In the genomic region with DNA sequence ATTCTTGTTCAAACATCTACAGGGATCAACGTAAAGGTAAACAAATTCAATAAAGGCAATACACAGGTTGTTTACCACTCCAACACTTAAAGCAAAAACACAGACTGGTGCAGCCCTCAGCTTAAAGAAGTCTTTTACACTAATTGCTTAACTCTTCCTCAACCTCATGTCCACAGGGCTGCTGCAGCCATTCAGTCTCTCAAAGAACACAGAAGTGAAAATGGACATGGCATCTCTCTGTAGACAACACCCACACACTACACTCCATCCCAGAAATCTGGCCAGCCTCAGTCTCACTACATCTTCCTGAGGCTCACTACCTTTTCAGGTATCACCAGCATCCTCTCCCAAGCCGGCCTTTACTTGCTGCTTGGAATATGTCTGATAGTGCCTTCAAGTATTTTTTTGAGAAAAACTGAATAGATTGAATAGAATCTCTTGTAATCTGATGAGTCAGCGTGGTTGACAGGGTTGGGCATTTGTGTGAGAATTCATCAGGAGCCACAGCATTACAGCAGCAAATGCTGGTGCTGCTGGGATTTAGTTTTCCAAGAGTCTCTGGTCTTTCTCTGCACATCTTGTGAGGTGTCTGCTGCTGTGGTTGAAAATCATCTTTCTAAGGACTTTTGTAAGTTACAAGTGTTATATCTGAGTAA, we compare ENCODE assay signal across 14 mouse cellular contexts.
"Had no signal": no experiment of that assay in that cellular context is flagged by ENCODE, and none has a peak within 500 bp of the region (broad histone marks: within the 10 kb centered on the region; RNA-seq: fewer than 3 reads in every experiment).

No protein-coding gene starts in this region.

- H3K9me3 ChIP-seq: limb, embryonic 10.5 days; liver, embryonic 15.5 days; megakaryocyte, embryonic 14.5 days; midbrain, embryonic 12.5 days; neural tube, embryonic 15.5 days had no signal

- H3K9ac ChIP-seq: liver, embryonic 15.5 days; midbrain, embryonic 12.5 days; neural tube, embryonic 15.5 days had no signal

- H3K4me2 ChIP-seq: liver, embryonic 11.5 days; liver, embryonic 15.5 days; midbrain, embryonic 12.5 days; neural tube, embryonic 15.5 days had no signal

- H3K27me3 ChIP-seq: liver, embryonic 15.5 days; megakaryocyte, embryonic 14.5 days; midbrain, embryonic 12.5 days; neural tube, embryonic 15.5 days had no signal

- H3K4me3 ChIP-seq: layer of hippocampus, adult 2 months; limb, embryonic 10.5 days; liver, embryonic 15.5 days; megakaryocyte, embryonic 14.5 days; midbrain, embryonic 12.5 days; neural tube, embryonic 15.5 days had no signal

- ATAC-seq: lung, postnatal 0 days had no signal

- H3K36me3 ChIP-seq: limb, embryonic 10.5 days; liver, embryonic 15.5 days; midbrain, embryonic 12.5 days; neural tube, embryonic 15.5 days had no signal

- H3K4me1 ChIP-seq: limb, embryonic 10.5 days; liver, embryonic 15.5 days; midbrain, embryonic 12.5 days; neural tube, embryonic 15.5 days had no signal

- H3K27ac ChIP-seq: layer of hippocampus, adult 2 months; limb, embryonic 10.5 days; liver, embryonic 15.5 days; midbrain, embryonic 12.5 days; neural tube, embryonic 15.5 days; stomach, postnatal 0 days had no signal

- DNase-seq: kidney, adult 11 months; kidney, postnatal 10 days; kidney, postnatal 4 days; lung, adult 2 months; lung, postnatal 36 days had no signal
